Mouse (Mus musculus): ENCODE measurements at regions not wholly inside any gene's neighbourhood (a gene's known extent, or its start where the extent isn't known, plus 50 kb on each side); places are given as distances from the start of the nearest gene placed in this dataset.

DNA sequence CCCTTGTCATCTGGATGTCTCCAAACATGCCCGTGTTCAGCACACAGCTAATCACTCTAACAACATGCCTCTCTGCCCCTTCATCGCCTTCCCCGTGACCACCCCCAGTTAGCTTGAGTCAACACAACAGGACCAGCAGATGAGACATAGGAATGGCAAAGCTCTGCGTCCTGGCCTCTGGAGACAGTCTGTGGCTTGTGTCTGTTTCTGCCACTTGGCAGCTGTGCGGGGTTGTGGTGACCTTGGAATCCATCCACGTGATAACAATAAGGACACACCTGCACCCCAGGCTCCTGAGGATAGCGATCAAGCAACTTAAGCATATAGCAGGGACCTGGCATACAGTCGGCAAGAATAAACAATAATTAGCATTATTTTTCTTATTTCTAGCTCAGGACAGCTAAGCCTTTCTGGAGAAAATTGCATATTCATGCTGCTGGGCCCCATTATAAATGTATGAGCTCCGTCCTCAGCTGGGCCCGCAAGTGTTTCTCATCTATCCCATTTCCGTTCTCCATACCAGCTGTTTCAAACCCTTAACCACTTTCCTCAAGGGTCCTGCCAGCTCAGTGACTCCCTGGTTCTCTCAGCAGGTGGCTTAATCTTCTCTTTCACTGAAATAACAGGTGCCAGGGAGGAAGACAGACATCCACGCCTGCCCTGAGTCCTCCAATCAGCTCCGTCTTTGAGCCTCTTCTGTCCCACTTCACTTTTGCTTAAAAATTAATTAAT lies 55.9 kb upstream of the Lef1 start:
- TF ChIP-seq CTCF (IDR thresholded peaks at IDR 0.05; ENCODE audit: extremely low read depth, insufficient read length, insufficient replicate concordance, low read depth, low read length) (no peak), POLR2A (IDR thresholded peaks at IDR 0.05; ENCODE audit: low read depth, low read length) (no peak)
